Mouse (Mus musculus): Measurements from ENCODE around the gene Fbf1. TPM values are rescaled to one million over a fixed set of nuclear protein-coding genes. Genes with fewer than 3 reads are reported as not detected.

The Fbf1 gene
- polyA plus RNA-seq (2015; fragmentation: Nextera tagmentation; extraction: Ambion mirVana) = 3.7 and 4.8 TPM in 2 replicates

DNA sequence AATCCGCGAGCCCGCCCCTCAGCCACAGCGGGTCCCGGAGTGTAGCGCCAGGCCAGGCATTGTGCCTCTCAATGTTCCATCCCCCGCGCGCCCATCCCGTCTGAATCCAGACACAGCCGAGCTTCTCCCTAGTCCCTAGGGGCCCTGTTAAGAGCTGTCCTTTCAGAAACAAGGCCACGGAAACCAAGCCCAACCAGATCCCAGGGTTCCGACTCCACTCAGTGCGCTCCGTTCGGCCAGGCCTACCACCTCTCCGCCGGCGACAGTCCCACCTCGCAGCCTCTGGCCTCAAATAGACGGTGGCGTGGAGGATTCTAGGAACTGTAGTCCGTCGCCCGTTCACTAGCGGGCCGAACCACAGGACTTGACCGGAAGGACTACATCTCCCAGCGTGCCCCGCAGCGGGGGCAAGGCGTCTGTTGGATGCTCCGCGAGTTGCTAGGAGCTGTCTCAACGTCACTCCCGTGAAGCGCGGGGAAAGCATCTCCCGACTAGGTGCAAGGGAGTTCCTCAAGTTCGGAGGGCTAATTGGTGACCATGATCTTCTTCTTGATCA, at the start of gene Fbf1:
TSS of gene Fbf1 (minus strand) at position 283 of the 556 bp plus-strand sequence.
- H3K27ac ChIP-seq (ENCODE audit: low read depth, low read length) = peak within 1 kb of the TSS; percentile 74
- H3K4me1 ChIP-seq (replicated peaks; ENCODE audit: control insufficient read depth, insufficient read depth, low read length) = peaks cover 5% of the 10 kb centered on the region; the same call in 1 of the 2 replicates
- under 1% methylated on average over 40 of the region's 40 CpGs for WGBS
- peak within 1 kb of the TSS; percentile 58 for H3K9ac ChIP-seq (ENCODE audit: low read depth, low read length)
- no peaks in the 10 kb centered on the region for H3K27me3 ChIP-seq (replicated peaks; ENCODE audit: control insufficient read depth, insufficient read depth, low read length)
- peak; percentile 87 for ATAC-seq
- peak within 1 kb of the TSS; percentile 77 for H3K4me2 ChIP-seq (replicated peaks; ENCODE audit: low read depth)
- H3K36me3 ChIP-seq (ENCODE audit: control insufficient read depth, insufficient read depth) = peaks cover 18% of the 10 kb centered on the region
- TF ChIP-seq CTCF (IDR thresholded peaks at IDR 0.05; ENCODE audit: low read depth) = no peak
- peak within 1 kb of the TSS; percentile 60 for H3K4me3 ChIP-seq (ENCODE audit: low read depth, low read length)
- no peaks in the 10 kb centered on the region for H3K9me3 ChIP-seq (ENCODE audit: control insufficient read depth)

DNA sequence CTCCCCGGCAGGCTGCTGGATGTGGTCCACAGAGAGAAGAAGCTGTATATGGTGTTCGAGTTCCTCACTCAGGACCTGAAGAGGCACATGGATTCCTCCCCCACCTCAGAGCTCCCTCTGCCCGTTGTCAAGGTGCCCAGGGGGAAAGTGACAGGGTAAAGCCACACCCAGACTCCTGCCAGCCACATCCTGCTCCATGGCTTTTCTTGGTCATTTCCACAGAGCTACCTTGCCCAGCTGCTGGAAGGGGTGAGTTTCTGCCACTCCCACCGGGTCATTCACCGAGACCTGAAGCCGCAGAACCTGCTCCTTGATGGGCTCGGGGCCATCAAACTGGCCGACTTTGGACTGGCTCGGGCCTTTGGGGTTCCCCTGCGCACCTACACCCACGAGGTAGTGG, 48.6 kb upstream of the Fbf1 start:
- Histone ChIP-seq H3K4me2 (replicated peaks; ENCODE audit: low read depth) (no peak overlapping the region), H3K4me3 (ENCODE audit: low read depth, low read length) (no peak overlapping the region), H3K27me3 (replicated peaks; ENCODE audit: control insufficient read depth, insufficient read depth, low read length) (peaks cover 5% of the 10 kb centered on the region; the same call in 1 of the 2 replicates), H3K9me3 (ENCODE audit: control insufficient read depth) (no peaks in the 10 kb centered on the region), H3K4me1 (replicated peaks; ENCODE audit: control insufficient read depth, insufficient read depth, low read length) (peaks cover 8% of the 10 kb centered on the region), H3K27ac (ENCODE audit: low read depth, low read length) (no peak overlapping the region), H3K36me3 (ENCODE audit: control insufficient read depth, insufficient read depth) (no peaks in the 10 kb centered on the region; the same call in 1 of the 2 replicates), H3K9ac (ENCODE audit: low read depth, low read length) (no peak overlapping the region)
- WGBS = 64% methylated on average over 11 of the region's 11 CpGs
- TF ChIP-seq CTCF (IDR thresholded peaks at IDR 0.05; ENCODE audit: low read depth) = no peak
- no peak for ATAC-seq

DNA sequence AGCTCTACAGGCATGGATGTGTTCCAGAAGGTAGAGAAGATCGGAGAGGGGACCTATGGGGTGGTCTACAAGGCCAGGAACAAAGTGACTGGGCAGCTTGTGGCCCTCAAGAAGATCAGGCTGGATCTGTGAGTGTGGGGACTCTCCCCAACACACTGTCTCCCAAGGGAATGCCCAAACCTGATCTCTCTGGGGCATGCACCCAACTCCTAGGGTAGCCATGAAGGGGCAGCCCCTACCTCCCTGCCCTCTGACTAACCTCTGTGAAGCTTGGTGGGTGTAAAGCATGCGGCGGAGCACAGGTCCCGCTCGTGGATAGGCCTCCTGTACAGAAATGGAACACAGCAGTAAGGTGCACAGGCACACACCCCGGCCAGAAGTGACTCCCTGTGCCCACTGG, 48.0 kb upstream of the Fbf1 start:
- 90% methylated on average over 6 of the region's 6 CpGs for WGBS
- no peak overlapping the region for H3K9ac ChIP-seq (ENCODE audit: low read depth, low read length)
- TF ChIP-seq CTCF (IDR thresholded peaks at IDR 0.05; ENCODE audit: low read depth) = no peak
- H3K9me3 ChIP-seq (ENCODE audit: control insufficient read depth) = no peaks in the 10 kb centered on the region
- ATAC-seq = no peak
- H3K4me1 ChIP-seq (replicated peaks; ENCODE audit: control insufficient read depth, insufficient read depth, low read length) = peaks cover 8% of the 10 kb centered on the region
- H3K27me3 ChIP-seq (replicated peaks; ENCODE audit: control insufficient read depth, insufficient read depth, low read length) = peaks cover 1% of the 10 kb centered on the region; the same call in 1 of the 2 replicates
- no peak overlapping the region for H3K27ac ChIP-seq (ENCODE audit: low read depth, low read length)
- no peak overlapping the region for H3K4me3 ChIP-seq (ENCODE audit: low read depth, low read length)
- H3K4me2 ChIP-seq (replicated peaks; ENCODE audit: low read depth) = no peak overlapping the region
- no peaks in the 10 kb centered on the region for H3K36me3 ChIP-seq (ENCODE audit: control insufficient read depth, insufficient read depth)

DNA sequence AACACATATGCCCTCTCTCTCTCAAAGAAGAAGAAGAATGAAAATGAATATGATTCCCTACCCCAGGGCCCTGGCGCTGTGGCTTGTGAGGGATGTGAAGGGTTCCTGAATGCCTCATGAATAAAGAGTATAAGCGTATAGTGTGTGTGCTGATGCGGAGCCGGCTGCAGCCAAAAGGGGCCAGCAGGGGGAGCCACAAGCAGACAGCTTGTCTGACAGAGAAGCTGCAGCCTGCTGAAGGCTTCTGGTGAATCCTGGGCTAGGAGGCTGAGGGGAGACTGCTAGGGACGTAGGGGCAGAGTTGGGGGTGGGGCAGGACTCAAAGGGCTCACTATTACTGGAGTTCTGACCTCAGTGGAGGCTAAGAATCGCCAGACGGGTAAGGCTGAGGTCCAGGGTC, 47.2 kb upstream of the Fbf1 start:
- peak; percentile 64 for TF ChIP-seq CTCF (IDR thresholded peaks at IDR 0.05; ENCODE audit: low read depth)
- H3K4me3 ChIP-seq (ENCODE audit: low read depth, low read length) = no peak overlapping the region
- H3K4me2 ChIP-seq (replicated peaks; ENCODE audit: low read depth) = no peak overlapping the region
- 85% methylated on average over 7 of the region's 7 CpGs for WGBS
- H3K9ac ChIP-seq (ENCODE audit: low read depth, low read length) = no peak overlapping the region
- H3K4me1 ChIP-seq (replicated peaks; ENCODE audit: control insufficient read depth, insufficient read depth, low read length) = peaks cover 8% of the 10 kb centered on the region
- H3K27ac ChIP-seq (ENCODE audit: low read depth, low read length) = no peak overlapping the region
- no peak for ATAC-seq
- H3K27me3 ChIP-seq (replicated peaks; ENCODE audit: control insufficient read depth, insufficient read depth, low read length) = no peaks in the 10 kb centered on the region
- H3K36me3 ChIP-seq (ENCODE audit: control insufficient read depth, insufficient read depth) = no peaks in the 10 kb centered on the region
- H3K9me3 ChIP-seq (ENCODE audit: control insufficient read depth) = no peaks in the 10 kb centered on the region

DNA sequence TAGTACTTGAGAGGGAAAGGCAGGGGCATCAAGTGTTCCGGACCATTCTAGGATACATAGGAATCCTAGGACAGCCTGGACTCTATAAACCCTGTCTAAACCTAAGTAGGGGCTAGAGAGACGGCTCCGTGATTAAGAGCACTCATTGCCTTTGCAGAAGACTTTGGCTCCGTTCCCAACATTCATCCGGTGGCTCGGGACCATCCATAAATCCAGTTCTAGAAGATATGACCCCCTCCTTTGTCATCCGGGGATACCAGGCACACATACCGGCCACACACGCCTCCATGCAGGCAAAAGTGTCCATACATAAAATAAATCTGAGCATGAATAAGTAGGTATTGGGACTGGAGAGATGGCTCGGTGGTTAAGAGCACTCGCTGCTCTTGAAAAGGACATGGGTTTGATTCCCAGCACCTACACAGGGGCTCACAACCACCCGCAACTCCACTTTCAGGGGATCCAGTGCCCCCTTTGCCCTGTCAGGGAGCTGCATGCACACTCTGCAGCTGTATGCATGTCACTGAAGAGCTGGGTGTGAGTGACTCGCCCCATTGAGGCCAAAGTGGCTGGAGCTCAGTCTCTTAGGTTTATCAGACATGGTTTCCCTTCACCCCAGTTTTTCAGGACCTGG, 46.0 kb upstream of the Fbf1 start:
- Histone ChIP-seq H3K36me3 (ENCODE audit: control insufficient read depth, insufficient read depth) (no peaks in the 10 kb centered on the region), H3K27ac (ENCODE audit: low read depth, low read length) (no peak overlapping the region), H3K9me3 (ENCODE audit: control insufficient read depth) (no peaks in the 10 kb centered on the region), H3K4me1 (replicated peaks; ENCODE audit: control insufficient read depth, insufficient read depth, low read length) (no peaks in the 10 kb centered on the region; the same call in 1 of the 2 replicates), H3K9ac (ENCODE audit: low read depth, low read length) (no peak overlapping the region), H3K4me3 (ENCODE audit: low read depth, low read length) (no peak overlapping the region), H3K27me3 (replicated peaks; ENCODE audit: control insufficient read depth, insufficient read depth, low read length) (no peaks in the 10 kb centered on the region), H3K4me2 (replicated peaks; ENCODE audit: low read depth) (no peak overlapping the region)
- WGBS = 78% methylated on average over 13 of the region's 13 CpGs
- ATAC-seq = no peak
- TF ChIP-seq CTCF (IDR thresholded peaks at IDR 0.05; ENCODE audit: low read depth) = no peak

DNA sequence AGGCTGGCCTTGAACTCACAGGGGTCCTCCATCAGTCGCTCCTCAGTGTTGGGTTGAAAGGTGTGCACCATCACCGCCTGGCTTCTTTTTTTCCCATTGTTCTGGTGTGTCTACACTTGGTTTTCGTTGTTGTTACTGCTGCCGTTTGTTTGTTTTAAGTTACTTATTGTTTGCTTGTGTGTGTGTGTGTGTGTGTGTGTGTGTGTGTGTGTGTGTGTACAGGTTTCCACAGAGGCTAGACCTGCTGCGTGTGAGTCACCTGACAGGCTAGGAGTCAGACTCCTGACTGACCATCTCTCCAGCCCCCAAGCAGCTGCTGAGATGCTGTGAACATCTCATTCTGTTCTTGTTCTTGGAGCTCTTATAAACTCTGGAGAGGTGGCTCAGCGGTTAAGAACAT, 44.9 kb upstream of the Fbf1 start:
- H3K27ac ChIP-seq (ENCODE audit: low read depth, low read length) = no peak overlapping the region
- no peak for TF ChIP-seq CTCF (IDR thresholded peaks at IDR 0.05; ENCODE audit: low read depth)
- no peaks in the 10 kb centered on the region for H3K27me3 ChIP-seq (replicated peaks; ENCODE audit: control insufficient read depth, insufficient read depth, low read length)
- WGBS = 88% methylated on average over 6 of the region's 6 CpGs
- H3K4me3 ChIP-seq (ENCODE audit: low read depth, low read length) = no peak overlapping the region
- H3K9me3 ChIP-seq (ENCODE audit: control insufficient read depth) = no peaks in the 10 kb centered on the region
- ATAC-seq = no peak
- no peaks in the 10 kb centered on the region for H3K4me1 ChIP-seq (replicated peaks; ENCODE audit: control insufficient read depth, insufficient read depth, low read length)
- H3K9ac ChIP-seq (ENCODE audit: low read depth, low read length) = no peak overlapping the region
- H3K4me2 ChIP-seq (replicated peaks; ENCODE audit: low read depth) = no peak overlapping the region
- no peaks in the 10 kb centered on the region for H3K36me3 ChIP-seq (ENCODE audit: control insufficient read depth, insufficient read depth)
